Mouse (Mus musculus): ENCODE results near the gene Hdlbp. TPM values are rescaled to one million over a fixed set of nuclear protein-coding genes. Genes with fewer than 3 reads are reported as not detected.
"Not testable (repeated sequence)": the region's sequence is repeated elsewhere in the genome, so short reads cannot be mapped to it uniquely, and the experiment has no call there.

The Hdlbp gene
- polyA plus RNA-seq (2016; fragmentation: Nextera tagmentation; extraction: Ambion mirVana), result 89.2 and 90.6 TPM in 2 replicates

DNA sequence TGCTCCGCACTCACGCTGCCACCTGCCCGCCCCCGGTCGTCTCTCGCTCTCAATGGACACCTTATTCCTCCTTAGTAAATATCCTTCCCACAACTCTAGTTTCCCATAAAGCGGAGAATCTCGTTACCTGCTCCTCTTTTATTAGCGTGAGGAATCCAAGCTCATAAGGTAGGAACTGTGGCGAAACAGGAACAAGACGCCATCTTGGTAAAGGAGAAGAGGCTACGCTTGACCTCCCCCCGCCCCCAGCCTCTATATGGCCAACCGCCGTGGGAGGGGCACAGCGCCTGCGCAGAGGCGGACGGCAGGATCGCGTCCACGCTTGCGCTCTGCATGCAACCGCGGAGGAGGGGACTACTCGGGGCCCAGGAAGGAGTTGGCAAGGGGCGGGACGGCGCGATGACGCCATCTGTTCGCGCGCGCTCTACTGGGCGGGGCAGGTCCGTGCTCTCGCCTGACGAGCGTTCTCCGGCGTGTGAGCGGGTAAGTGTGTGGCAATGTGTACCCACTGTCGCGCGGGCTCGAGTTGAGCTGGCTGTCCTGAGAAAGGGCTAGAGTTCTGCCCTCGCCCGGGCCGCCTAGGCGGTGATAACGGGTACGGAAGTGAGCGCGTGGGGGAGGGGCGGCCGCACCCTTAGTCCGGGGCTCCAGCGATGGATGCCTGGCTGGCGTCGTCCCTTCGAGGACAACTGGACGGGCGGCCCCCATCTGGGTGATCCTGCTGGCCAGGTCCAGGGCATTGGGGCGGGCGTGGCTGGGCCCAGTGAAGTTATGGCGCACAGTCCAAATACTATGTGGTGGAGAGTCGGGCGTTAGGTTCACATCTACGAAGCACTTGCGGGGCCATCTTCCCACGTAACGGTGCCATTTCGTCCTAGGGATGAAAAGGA, at the start of gene Hdlbp:
Gene Hdlbp (minus strand): TSS at position 230 of the 890 bp plus-strand sequence.
- Histone ChIP-seq H3K4me2 (replicated peaks) (peak within 1 kb of the TSS; percentile 82), H3K9me3 (no peaks in the 10 kb centered on the region), H3K36me3 (no peaks in the 10 kb centered on the region), H3K9ac (peak within 1 kb of the TSS; percentile 79), H3K27ac (peak within 1 kb of the TSS; percentile 90), H3K4me3 (peak within 1 kb of the TSS; percentile 87), H3K27me3 (replicated peaks) (no peaks in the 10 kb centered on the region), H3K4me1 (peaks cover 8% of the 10 kb centered on the region)
- under 1% methylated on average over 74 of the region's 74 CpGs for WGBS
- ATAC-seq (ENCODE audit: low FRiP score, low read depth), result peak; percentile 96

DNA sequence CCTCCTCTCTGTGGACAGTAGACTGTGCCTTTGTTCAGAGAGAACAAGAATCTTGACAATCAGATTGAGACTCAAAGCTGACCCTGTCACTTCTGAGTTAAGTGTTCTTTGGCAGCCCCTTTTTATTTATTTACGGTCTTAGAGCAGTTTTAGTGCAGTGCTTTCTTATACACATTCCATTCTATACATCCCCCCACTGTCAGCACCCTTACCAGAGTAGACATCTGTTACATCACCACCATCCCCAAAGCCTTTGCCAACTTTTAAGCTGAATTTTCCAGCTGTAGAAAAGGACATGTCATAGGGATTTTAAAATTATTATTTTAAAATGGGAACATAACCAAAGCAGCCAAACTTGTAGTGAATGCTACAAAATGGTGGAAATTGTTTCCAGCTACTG, 43.7 kb upstream of the Hdlbp start:
- 93% methylated on average over 1 of the region's 1 CpGs for WGBS
- no peak overlapping the region for H3K27ac ChIP-seq
- no peak for ATAC-seq (ENCODE audit: low FRiP score, low read depth)

DNA sequence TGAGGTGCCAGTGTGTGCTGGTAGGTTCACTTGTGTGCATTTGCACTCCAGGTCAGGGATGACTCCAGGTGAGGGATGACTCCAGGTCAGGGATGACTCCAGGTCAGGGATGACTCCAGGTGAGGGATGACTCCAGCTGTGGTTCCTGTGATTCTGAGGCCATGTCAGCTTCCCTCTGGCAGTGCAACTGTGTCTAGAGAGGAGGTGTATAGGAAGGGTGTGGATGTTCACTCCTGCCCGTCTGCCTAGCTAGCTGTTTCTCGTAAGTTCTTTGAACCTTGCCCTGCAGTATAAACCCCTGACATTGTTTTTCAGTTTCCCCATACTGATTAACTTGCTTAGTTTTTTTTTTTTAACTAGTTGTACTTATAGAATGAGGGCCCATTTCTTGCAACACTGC, 42.9 kb upstream of the Hdlbp start:
- ATAC-seq (ENCODE audit: low FRiP score, low read depth), result no peak
- no peaks in the 10 kb centered on the region for H3K36me3 ChIP-seq
- no peaks in the 10 kb centered on the region for H3K27me3 ChIP-seq (replicated peaks)
- H3K27ac ChIP-seq, result no peak overlapping the region
- H3K9me3 ChIP-seq, result no peaks in the 10 kb centered on the region
- H3K4me1 ChIP-seq, result no peaks in the 10 kb centered on the region
- no peak overlapping the region for H3K4me2 ChIP-seq (replicated peaks)
- H3K4me3 ChIP-seq, result no peak overlapping the region
- WGBS, result 83% methylated on average over 2 of the region's 2 CpGs
- no peak overlapping the region for H3K9ac ChIP-seq

More for the DNA sequence above, 43.7 kb upstream of the Hdlbp start:
- no peak overlapping the region for H3K9ac ChIP-seq
- no peak overlapping the region for H3K4me2 ChIP-seq (replicated peaks)
- H3K36me3 ChIP-seq, result no peaks in the 10 kb centered on the region
- no peak overlapping the region for H3K4me3 ChIP-seq
- H3K9me3 ChIP-seq, result no peaks in the 10 kb centered on the region
- no peaks in the 10 kb centered on the region for H3K27me3 ChIP-seq (replicated peaks)
- no peaks in the 10 kb centered on the region for H3K4me1 ChIP-seq

GRCm38 (mm10) chr1:93513221-93513620, 34.6 kb upstream of the Hdlbp start:
- no peaks in the 10 kb centered on the region for H3K9me3 ChIP-seq
- 0 out of 2 replicates have a peak overlapping the region, but pooled peaks have one; percentile 19 for H3K9ac ChIP-seq
- peaks cover 11% of the 10 kb centered on the region for H3K4me1 ChIP-seq
- H3K4me2 ChIP-seq (replicated peaks), result peak overlapping the region; percentile 78; the same call in 1 of the 2 replicates
- WGBS, result 80% methylated on average over 14 of the region's 14 CpGs
- ATAC-seq (ENCODE audit: low FRiP score, low read depth), result no peak
- H3K27me3 ChIP-seq (replicated peaks), result no peaks in the 10 kb centered on the region
- H3K27ac ChIP-seq, result no peak overlapping the region
- no peak overlapping the region for H3K4me3 ChIP-seq
- H3K36me3 ChIP-seq, result peaks cover 6% of the 10 kb centered on the region; the same call in 1 of the 2 replicates

- Histone ChIP-seq H3K4me2 (replicated peaks) (peak overlapping the region; percentile 78), H3K27ac (no peak overlapping the region), H3K36me3 (peaks cover 6% of the 10 kb centered on the region; the same call in 1 of the 2 replicates), H3K9me3 (no peaks in the 10 kb centered on the region), H3K27me3 (replicated peaks) (no peaks in the 10 kb centered on the region), H3K9ac (peak overlapping the region; percentile 70), H3K4me1 (peaks cover 11% of the 10 kb centered on the region), H3K4me3 (peak overlapping the region; percentile 70)
- WGBS, result 1% methylated on average over 15 of the region's 15 CpGs
- peak; percentile 77 for ATAC-seq (ENCODE audit: low FRiP score, low read depth)
These were observed 33.7 kb upstream of the Hdlbp start for GRCm38 (mm10) chr1:93512351-93512690.

DNA sequence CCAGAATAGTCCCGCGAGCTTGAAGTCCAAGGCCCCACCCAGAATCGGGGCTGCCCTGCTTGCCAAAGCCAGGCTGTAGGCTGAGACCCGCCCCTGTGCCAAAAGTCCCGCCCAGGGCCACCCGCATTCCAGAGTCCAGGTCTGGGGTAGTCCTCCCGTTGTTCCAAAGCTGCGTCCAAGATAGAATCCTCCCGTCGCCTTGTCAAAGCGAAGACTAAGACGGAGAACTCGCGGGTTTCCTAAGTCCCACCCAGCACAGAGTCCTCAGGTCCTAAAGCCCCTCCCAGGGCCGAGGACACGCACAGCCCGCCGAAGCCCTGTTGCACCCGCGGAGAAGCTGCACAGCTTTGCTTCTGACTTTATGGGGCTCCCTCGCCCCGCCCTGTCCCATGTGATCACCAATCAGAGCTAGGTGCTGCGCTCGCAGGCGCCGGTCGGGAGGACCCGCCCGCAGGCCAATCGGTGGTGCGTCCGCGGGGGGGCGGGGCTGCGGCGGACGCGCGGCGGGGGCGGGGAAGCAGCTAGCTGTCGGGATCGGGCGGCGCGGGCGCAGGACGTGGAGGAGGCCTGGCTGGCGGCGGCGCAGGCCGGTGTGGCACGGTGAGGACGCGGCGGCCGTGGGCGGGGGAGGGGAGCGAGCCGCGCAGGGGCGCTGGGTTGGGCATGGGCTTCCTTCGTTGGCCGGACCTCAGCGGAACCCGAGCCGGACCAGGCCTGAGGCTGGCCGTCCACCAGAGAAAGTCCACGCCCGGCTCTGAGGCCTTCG, 33.2 kb upstream of the Hdlbp start, which contains the start of gene Farp2:
Gene Farp2 (plus strand): TSS at position 495 of the 766 bp plus-strand sequence.
- Histone ChIP-seq H3K27me3 (replicated peaks) (no peaks in the 10 kb centered on the region), H3K27ac (no peak within 1 kb of the TSS), H3K4me3 (peak within 1 kb of the TSS; percentile 70), H3K36me3 (peaks cover 6% of the 10 kb centered on the region; the same call in 1 of the 2 replicates), H3K4me2 (replicated peaks) (peak within 1 kb of the TSS; percentile 78), H3K9ac (peak within 1 kb of the TSS; percentile 70), H3K9me3 (no peaks in the 10 kb centered on the region), H3K4me1 (peaks cover 11% of the 10 kb centered on the region)
- WGBS, result under 1% methylated on average over 71 of the region's 71 CpGs
- peak; percentile 98 for ATAC-seq (ENCODE audit: low FRiP score, low read depth)

DNA sequence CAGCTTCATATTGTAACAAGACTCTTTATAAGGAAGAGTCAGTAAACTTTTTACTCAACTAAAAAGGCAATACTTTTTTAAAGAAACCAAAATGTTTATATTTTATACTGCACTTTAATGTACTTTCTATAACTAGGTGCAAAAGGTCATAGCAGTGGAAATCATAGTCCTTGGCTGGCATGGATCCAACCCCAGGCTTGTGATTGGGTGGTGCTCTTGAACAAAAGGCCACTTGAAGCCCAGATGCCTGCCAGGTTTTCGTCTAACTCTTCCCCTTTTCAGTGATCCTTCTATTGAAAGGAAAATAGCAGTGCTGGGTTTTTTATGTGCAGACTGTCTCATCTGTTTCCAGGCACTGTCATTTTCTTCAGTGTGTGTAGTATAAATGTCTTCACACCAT, 30.0 kb upstream of the Hdlbp start:
- H3K9ac ChIP-seq; H3K4me2 ChIP-seq (replicated peaks); H3K27me3 ChIP-seq (replicated peaks); ATAC-seq (ENCODE audit: low FRiP score, low read depth); H3K27ac ChIP-seq; H3K9me3 ChIP-seq; H3K4me3 ChIP-seq: not testable (repeated sequence)
- Histone ChIP-seq H3K36me3 (peaks cover 25% of the 10 kb centered on the region), H3K4me1 (peaks cover 11% of the 10 kb centered on the region)
- WGBS, result 48% methylated on average over 1 of the region's 1 CpGs

- WGBS, result 60% methylated on average over 10 of the region's 10 CpGs
These were observed 28.5 kb upstream of the Hdlbp start for GRCm38 (mm10) chr1:93506944-93507676.

DNA sequence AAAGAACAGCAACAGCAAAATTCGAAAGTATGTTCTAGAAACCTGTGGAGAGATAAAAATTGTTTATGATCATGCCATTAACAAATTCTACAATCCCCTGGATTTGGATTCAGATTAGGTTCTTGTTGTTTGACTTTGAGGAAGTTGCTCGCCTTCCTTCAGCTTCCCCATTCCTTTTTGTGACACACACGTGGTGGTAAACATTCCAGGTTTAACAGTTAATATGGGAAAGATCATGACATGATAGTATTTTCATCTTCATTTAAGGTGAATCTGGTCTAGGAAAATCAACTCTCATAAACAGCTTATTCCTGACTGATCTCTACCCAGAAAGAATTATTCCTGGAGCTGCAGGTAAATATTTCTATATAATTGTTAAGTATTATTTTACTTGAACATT, 16.7 kb upstream of the Hdlbp start:
- 88% methylated on average over 3 of the region's 3 CpGs for WGBS
- Histone ChIP-seq H3K4me1 (no peaks in the 10 kb centered on the region), H3K36me3 (peaks cover 36% of the 10 kb centered on the region), H3K27me3 (replicated peaks) (no peaks in the 10 kb centered on the region), H3K9ac (no peak overlapping the region), H3K4me3 (no peak overlapping the region), H3K9me3 (no peaks in the 10 kb centered on the region), H3K27ac (no peak overlapping the region), H3K4me2 (replicated peaks) (no peak overlapping the region)
- no peak for ATAC-seq (ENCODE audit: low FRiP score, low read depth)

More at GRCm38 (mm10) chr1:93506944-93507676, 28.5 kb upstream of the Hdlbp start:
- H3K27me3 ChIP-seq (replicated peaks), result no peaks in the 10 kb centered on the region
- H3K36me3 ChIP-seq, result peaks cover 33% of the 10 kb centered on the region
- no peak overlapping the region for H3K4me2 ChIP-seq (replicated peaks)
- no peak for ATAC-seq (ENCODE audit: low FRiP score, low read depth)
- peaks cover 8% of the 10 kb centered on the region for H3K4me1 ChIP-seq
- H3K9ac ChIP-seq, result no peak overlapping the region
- no peak overlapping the region for H3K4me3 ChIP-seq
- H3K27ac ChIP-seq, result no peak overlapping the region
- H3K9me3 ChIP-seq, result no peaks in the 10 kb centered on the region

GRCm38 (mm10) chr1:93486302-93486701, 7.7 kb upstream of the Hdlbp start:
- H3K36me3 ChIP-seq; H3K4me1 ChIP-seq; H3K9me3 ChIP-seq; H3K9ac ChIP-seq; H3K27ac ChIP-seq; H3K4me3 ChIP-seq; H3K4me2 ChIP-seq (replicated peaks); H3K27me3 ChIP-seq (replicated peaks); ATAC-seq (ENCODE audit: low FRiP score, low read depth): not testable (repeated sequence)
- WGBS, result 94% methylated on average over 3 of the region's 3 CpGs

- Histone ChIP-seq H3K9me3 (no peaks in the 10 kb centered on the region), H3K9ac (peak overlapping the region; percentile 79), H3K4me1 (peaks cover 8% of the 10 kb centered on the region), H3K4me3 (peak overlapping the region; percentile 87), H3K27ac (peak overlapping the region; percentile 90), H3K4me2 (replicated peaks) (peak overlapping the region; percentile 82), H3K36me3 (no peaks in the 10 kb centered on the region), H3K27me3 (replicated peaks) (no peaks in the 10 kb centered on the region)
- ATAC-seq (ENCODE audit: low FRiP score, low read depth), result no peak
- WGBS, result 12% methylated on average over 23 of the region's 23 CpGs
These were observed 965 bp upstream of the Hdlbp start for GRCm38 (mm10) chr1:93479476-93480083.

Data from neural tube, embryonic 12.5 days (tissue).